Mouse (Mus musculus): ENCODE data around the gene Phospho2.

DNA sequence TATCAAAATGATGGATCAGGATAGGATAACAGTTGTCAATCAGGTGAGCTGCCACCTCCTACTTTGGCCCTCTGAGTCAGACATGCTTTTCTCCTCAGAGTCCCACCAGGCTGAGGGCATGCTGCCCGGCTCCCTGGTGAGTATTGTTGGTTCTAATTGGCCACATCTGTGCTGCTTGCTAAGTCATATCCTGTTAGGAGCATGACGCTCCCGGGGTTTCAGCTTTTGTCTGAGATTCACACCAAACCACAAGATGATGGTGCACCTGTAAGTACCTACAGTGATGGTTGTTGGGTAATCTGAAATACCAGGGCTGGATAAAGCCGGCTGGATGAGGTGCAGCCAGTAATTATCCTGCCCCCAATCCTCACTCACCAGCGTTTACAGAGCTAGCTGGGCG, 50.8 kb downstream of the Phospho2 start:
- TF ChIP-seq POLR2A (IDR thresholded peaks at IDR 0.05; ENCODE audit: extremely low read depth, insufficient read depth, low read length) (no peak), CTCF (IDR thresholded peaks at IDR 0.05; ENCODE audit: low read depth, low read length) (no peak)
